Mouse (Mus musculus) MEL (cell line): ENCODE data around the gene Adam12. TPM values are rescaled to one million over a fixed set of nuclear protein-coding genes. Genes with fewer than 3 reads are reported as not detected.

ENCODE experiments used
- DNase-seq: peaks from one replicate; pipeline ENCODE4 v3.0.0; 2011; ENCODE audit warnings: low read depth, low spot score
- H3K27ac ChIP-seq: 2 replicates; pipeline ENCODE4 v1.5.1; 2012; ENCODE audit warnings: low read depth, mild to moderate bottlenecking, control low read depth, low read length, moderate library complexity; ENCODE audit not compliant: control insufficient read depth
- H3K27me3 ChIP-seq, 2 experiments: fragments of 150-350 bp in 1 of 2; sonication (generic) in 1 of 2; 2 replicates each; pipeline ENCODE4 v1.6.1; 2012; ENCODE audit warnings: low read length in 2 of 2, mild to moderate bottlenecking in 2 of 2, improper control_type of control experiment in 1 of 2, moderate library complexity in 1 of 2; ENCODE audit not compliant: insufficient read depth in 2 of 2, control insufficient read depth in 1 of 2
- H3K36me3 ChIP-seq, 2 experiments: 2 replicates each; pipeline ENCODE4 v1.6.1; 2012 to 2014; ENCODE audit warnings: low read length in 2 of 2, improper control_type of control experiment in 1 of 2, inconsistent platforms in 1 of 2, mild to moderate bottlenecking in 1 of 2; ENCODE audit not compliant: insufficient read depth in 2 of 2, control insufficient read depth in 1 of 2
- H3K4me1 ChIP-seq, 2 experiments: fragments of 150-350 bp in 1 of 2; sonication (generic) in 1 of 2; 2 replicates each; pipeline ENCODE4 v1.6.1; 2012; ENCODE audit warnings: low read length in 2 of 2, improper control_type of control experiment in 1 of 2, mild to moderate bottlenecking in 1 of 2; ENCODE audit not compliant: insufficient read depth in 2 of 2, control insufficient read depth in 1 of 2
- H3K4me3 ChIP-seq, 2 experiments: fragments of 150-350 bp in 1 of 2; sonication (generic) in 1 of 2; 2 replicates each; pipeline ENCODE4 v1.5.1; 2012; ENCODE audit warnings: low read depth in 2 of 2, low read length in 2 of 2, mild to moderate bottlenecking in 2 of 2, moderate library complexity in 2 of 2, control low read depth in 1 of 2, improper control_type of control experiment in 1 of 2; ENCODE audit not compliant: control insufficient read depth in 1 of 2, insufficient read depth in 1 of 2
- H3K79me2 ChIP-seq: 2 replicates; pipeline ENCODE4 v1.6.1; 2012; ENCODE audit warnings: mild to moderate bottlenecking, low read length, moderate library complexity; ENCODE audit not compliant: control insufficient read depth, poor library complexity, insufficient read depth
- H3K9ac ChIP-seq: 2 replicates; pipeline ENCODE4 v1.6.1; 2012; ENCODE audit warnings: low read depth, mild to moderate bottlenecking, control low read depth, low read length, moderate library complexity; ENCODE audit not compliant: control insufficient read depth, poor library complexity, severe bottlenecking
- H3K9me3 ChIP-seq: fragments of 150-350 bp; sonication (generic); replicated peaks from 2 replicates; pipeline ENCODE4 v1.6.1; 2012; ENCODE audit warnings: mild to moderate bottlenecking, low read length, improper control_type of control experiment, moderate library complexity; ENCODE audit not compliant: insufficient read depth
- BHLHE40 ChIP-seq: IDR thresholded peaks from 2 replicates; pipeline ENCODE4 v1.6.1; 2012; ENCODE audit warnings: low read depth, mild to moderate bottlenecking, inconsistent platforms, low read length, improper control_type of control experiment, borderline replicate concordance
- CHD1 ChIP-seq: IDR thresholded peaks from 2 replicates; pipeline ENCODE4 v1.6.1; 2012; ENCODE audit warnings: low read depth, mild to moderate bottlenecking, inconsistent platforms, low read length, improper control_type of control experiment
- CTCF ChIP-seq, 3 experiments: IDR thresholded peaks in 2 of 3; conservative IDR thresholded peaks in 1 of 3; 2 replicates each; pipeline ENCODE4 v1.5.1; 2011 to 2012; ENCODE audit warnings: low read length in 3 of 3, low read depth in 2 of 3, mild to moderate bottlenecking in 2 of 3, improper control_type of control experiment in 1 of 3, inconsistent platforms in 1 of 3, mixed read lengths in 1 of 3, moderate library complexity in 1 of 3; ENCODE audit not compliant: control insufficient read depth in 1 of 3, insufficient read depth in 1 of 3, poor library complexity in 1 of 3, severe bottlenecking in 1 of 3
- KAT2A ChIP-seq: conservative IDR thresholded peaks from 2 replicates; pipeline ENCODE4 v1.6.1; 2012; ENCODE audit warnings: low read depth, low read length, improper control_type of control experiment, inconsistent platforms
- MAFK ChIP-seq: IDR thresholded peaks from 2 replicates; pipeline ENCODE4 v1.6.1; 2011; ENCODE audit warnings: low read depth, mild to moderate bottlenecking, low read length, improper control_type of control experiment, borderline replicate concordance
- MAX ChIP-seq: IDR thresholded peaks from 2 replicates; pipeline ENCODE4 v1.6.1; 2011; ENCODE audit warnings: low read length, improper control_type of control experiment
- MAZ ChIP-seq: IDR thresholded peaks from 2 replicates; pipeline ENCODE4 v1.6.1; 2012; ENCODE audit warnings: low read depth, mild to moderate bottlenecking, inconsistent platforms, low read length, improper control_type of control experiment
- MEF2A ChIP-seq: IDR thresholded peaks from 2 replicates; pipeline ENCODE4 v1.6.1; 2014; ENCODE audit warnings: low read depth, mild to moderate bottlenecking, inconsistent platforms, low read length, improper control_type of control experiment; ENCODE audit not compliant: poor library complexity, insufficient replicate concordance, severe bottlenecking; ENCODE audit errors: extremely low read depth
- MXI1 ChIP-seq: IDR thresholded peaks from 2 replicates; pipeline ENCODE4 v1.6.1; 2011; ENCODE audit warnings: mild to moderate bottlenecking, low read depth, low read length, improper control_type of control experiment
- MYB ChIP-seq: IDR thresholded peaks from 2 replicates; pipeline ENCODE4 v1.6.1; 2011; ENCODE audit warnings: mild to moderate bottlenecking, low read depth, low read length, improper control_type of control experiment
- MYC ChIP-seq: IDR thresholded peaks from 2 replicates; pipeline ENCODE4 v1.6.1; 2011; ENCODE audit warnings: low read depth, mild to moderate bottlenecking, low read length, improper control_type of control experiment, moderate library complexity
- POLR2AphosphoS2 ChIP-seq: IDR thresholded peaks from 2 replicates; pipeline ENCODE4 v1.6.1; 2011; ENCODE audit warnings: low read length, improper control_type of control experiment
- POLR2AphosphoS5 ChIP-seq: IDR thresholded peaks from 2 replicates; pipeline ENCODE4 v1.6.1; 2012; ENCODE audit warnings: low read depth, borderline replicate concordance, mild to moderate bottlenecking, inconsistent platforms, low read length, moderate library complexity, mixed read lengths
- RCOR1 ChIP-seq: IDR thresholded peaks from 2 replicates; pipeline ENCODE4 v1.6.1; 2012; ENCODE audit warnings: low read depth, mild to moderate bottlenecking, inconsistent platforms, low read length, improper control_type of control experiment
- TBP ChIP-seq: IDR thresholded peaks from 2 replicates; pipeline ENCODE4 v1.8.0; 2011; ENCODE audit warnings: low read depth, low read length, improper control_type of control experiment
- TCF12 ChIP-seq: IDR thresholded peaks from 2 replicates; pipeline ENCODE4 v1.6.1; 2014; ENCODE audit warnings: low read depth, mild to moderate bottlenecking, inconsistent platforms, low read length, improper control_type of control experiment, moderate library complexity
- USF2 ChIP-seq, 2 experiments: IDR thresholded peaks; 2 replicates each; pipeline ENCODE4 v1.6.1; 2011 to 2012; ENCODE audit warnings: improper control_type of control experiment in 2 of 2, low read length in 2 of 2, borderline replicate concordance in 1 of 2, inconsistent platforms in 1 of 2, low read depth in 1 of 2, mild to moderate bottlenecking in 1 of 2; ENCODE audit not compliant: insufficient read depth in 1 of 2
- ZMIZ1 ChIP-seq: IDR thresholded peaks from 2 replicates; pipeline ENCODE4 v1.6.1; 2012; ENCODE audit warnings: low read depth, mild to moderate bottlenecking, inconsistent platforms, low read length, improper control_type of control experiment, moderate library complexity
- polyA plus RNA-seq, 2 experiments: library from polyadenylated mRNA; stranded (reverse) in 1 of 2; unstranded in 1 of 2; fragments of >175 nt in 1 of 2; fragments of >200 nt in 1 of 2; gene quantifications; 2 replicates each; pipeline versions ENCODE4 v1.2.1 to v1.2.4; 2012; ENCODE audit warnings: low replicate concordance in 2 of 2, low read depth in 1 of 2; ENCODE audit not compliant: insufficient read length in 2 of 2, insufficient read depth in 1 of 2, missing spikeins in 1 of 2
- total RNA-seq: library from RNA; depleted of rRNA; stranded (reverse); fragments of 300-350 nt; gene quantifications from 2 replicates; pipeline ENCODE4 v1.2.3, GENCODE M21; 2012

Adam12 gene
- total and polyA plus RNA-seq, 3 experiments, result not detected

DNA sequence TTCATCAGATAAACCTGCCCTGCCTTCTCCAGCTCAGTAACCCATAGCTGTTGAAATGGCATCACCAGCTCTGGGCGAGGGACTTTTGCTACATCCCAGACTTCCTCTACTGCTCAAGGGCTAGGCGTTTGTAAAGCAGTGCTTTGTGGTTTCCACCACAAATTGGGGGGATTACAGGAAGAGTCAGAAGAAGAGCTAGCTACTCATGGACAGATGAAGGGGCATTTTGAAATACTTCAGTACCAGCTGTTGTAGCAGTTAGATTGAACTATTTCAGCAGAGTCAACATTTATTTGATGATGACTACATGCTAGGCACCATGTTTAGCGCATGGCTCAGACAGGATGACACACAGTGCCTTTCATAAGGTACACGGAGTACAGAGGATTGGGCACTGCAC is 361.7 kb downstream of the Adam12 start:
- Histone ChIP-seq H3K27ac (no peak overlapping the region), H3K4me1 (no peaks in the 10 kb centered on the region), H3K36me3 (no peaks in the 10 kb centered on the region), H3K79me2 (no peaks in the 10 kb centered on the region), H3K4me3 (no peak overlapping the region), H3K9ac (no peak overlapping the region), H3K9me3 (no peaks in the 10 kb centered on the region), H3K27me3 (no peaks in the 10 kb centered on the region)
- TF ChIP-seq TCF12, result no peak
- no peak for TF ChIP-seq ZMIZ1
- TF ChIP-seq MEF2A, result no peak
- no peak for TF ChIP-seq MAFK
- TF ChIP-seq RCOR1, result no peak
- no peak for TF ChIP-seq POLR2AphosphoS5
- TF ChIP-seq MAX, result no peak
- no peak for TF ChIP-seq POLR2AphosphoS2
- DNase-seq, result no peak

DNA sequence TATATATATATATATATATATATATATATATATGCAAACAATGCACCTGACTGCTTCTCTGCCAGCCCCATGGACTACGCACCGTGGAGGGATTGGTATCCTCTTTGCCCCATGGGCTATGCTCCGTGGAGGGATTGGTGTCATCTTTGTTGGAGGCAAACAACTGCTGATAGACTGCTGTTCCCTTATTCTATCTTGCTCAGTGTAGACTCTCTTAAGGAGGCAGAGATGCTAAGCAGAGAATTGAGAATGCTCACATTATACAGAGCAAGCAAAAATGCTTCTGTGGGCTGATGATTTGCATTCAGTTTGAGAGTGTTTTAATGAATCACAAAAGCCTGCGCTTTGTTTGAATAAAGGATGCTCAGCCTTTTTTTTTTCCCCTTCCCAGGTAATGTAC is 368.3 kb downstream of the Adam12 start:
- no peak for DNase-seq
- no peaks in the 10 kb centered on the region for H3K4me1 ChIP-seq
- H3K4me3 ChIP-seq, result no peak overlapping the region
- no peaks in the 10 kb centered on the region for H3K27me3 ChIP-seq
- no peak overlapping the region for H3K9ac ChIP-seq
- no peaks in the 10 kb centered on the region for H3K9me3 ChIP-seq
- H3K36me3 ChIP-seq, result no peaks in the 10 kb centered on the region
- no peaks in the 10 kb centered on the region for H3K79me2 ChIP-seq
- TF ChIP-seq MYC (no peak), TCF12 (no peak), MYB (no peak), USF2 (IDR thresholded peaks at IDR 0.05; ENCODE audit: borderline replicate concordance in 1 of 2, insufficient read depth in 1 of 2, low read depth in 1 of 2, low read length in 2 of 2) (no peak), BHLHE40 (no peak), POLR2AphosphoS2 (no peak), CTCF (IDR thresholded peaks at IDR 0.05 in 2 of 3, conservative IDR thresholded peaks at IDR 0.05 in 1 of 3; ENCODE audit: control insufficient read depth in 1 of 3, insufficient read depth in 1 of 3, low read depth in 2 of 3, low read length in 3 of 3, poor library complexity in 1 of 3, severe bottlenecking in 1 of 3) (no peak), MAZ (no peak), CHD1 (no peak), TBP (no peak), KAT2A (no peak), MXI1 (no peak)
- no peak overlapping the region for H3K27ac ChIP-seq
